Mouse (Mus musculus) small intestine, adult 2 months (tissue): ENCODE data around the gene Grpel1. TPM values are rescaled to one million over a fixed set of nuclear protein-coding genes. Genes with fewer than 3 reads are reported as not detected.
A peak's percentile ranks its signal among the peaks of the same experiment; 100 is the strongest.

Experiments
- H3K27ac ChIP-seq: fragments of 200-500 bp; 2 replicates; pipeline ENCODE4 v1.5.1; 2012; ENCODE audit warnings: low read depth, low read length, control low read depth, inconsistent platforms; ENCODE audit not compliant: insufficient read depth
- H3K27me3 ChIP-seq: fragments of 200-500 bp; 2 replicates; pipeline ENCODE4 v1.6.1; 2012; ENCODE audit warnings: mild to moderate bottlenecking, moderate library complexity, low read length, inconsistent platforms; ENCODE audit not compliant: control insufficient read depth, insufficient read depth
- H3K36me3 ChIP-seq: fragments of 200-500 bp; 2 replicates; pipeline ENCODE4 v1.6.1; 2012; ENCODE audit warnings: mild to moderate bottlenecking, low read length, control low read depth, inconsistent platforms; ENCODE audit not compliant: control insufficient read depth, insufficient read depth
- H3K4me1 ChIP-seq: fragments of 200-500 bp; 2 replicates; pipeline ENCODE4 v1.6.1; 2012; ENCODE audit warnings: low read length, inconsistent platforms, mixed read lengths; ENCODE audit not compliant: control insufficient read depth, insufficient read depth, insufficient read length
- H3K4me3 ChIP-seq: fragments of 200-500 bp; 2 replicates; pipeline ENCODE4 v1.5.1; 2012; ENCODE audit warnings: low read depth, mild to moderate bottlenecking, control low read depth, inconsistent platforms, low read length, moderate library complexity
- CTCF ChIP-seq: fragments of 200-500 bp; IDR thresholded peaks from 2 replicates; pipeline ENCODE4 v1.5.1; 2012; ENCODE audit warnings: low read depth, mild to moderate bottlenecking, control low read depth, inconsistent platforms, low read length, moderate library complexity, mixed read lengths; ENCODE audit not compliant: insufficient replicate concordance, insufficient read length; ENCODE audit errors: extremely low read depth
- POLR2A ChIP-seq: fragments of 200-500 bp; IDR thresholded peaks from 2 replicates; pipeline ENCODE4 v1.6.1; 2012; ENCODE audit warnings: low read depth, mild to moderate bottlenecking, control low read depth, inconsistent platforms, low read length, moderate library complexity
- WGBS: fragments of 180-500 bp; shearing (Covaris S2); methylation state at CpG from one replicate; pipeline ENCODE4 v1.1.7; 2018; 5-methylcytosine and 5-hydroxymethylcytosine counted together
- polyA plus RNA-seq: library from polyadenylated mRNA; depleted of rRNA; stranded (reverse); fragments of >200 nt; gene quantifications from 2 replicates; pipeline ENCODE4 v1.2.3, GENCODE M21; 2012

Gene Grpel1
- polyA plus RNA-seq, 1 experiment = 9.0 TPM

GRCm38 (mm10) chr5:36447872-36448271 is 16.9 kb upstream of the Grpel1 start:
- H3K36me3 ChIP-seq = no peaks in the 10 kb centered on the region
- H3K4me1 ChIP-seq = peaks cover 3% of the 10 kb centered on the region
- WGBS = 93% methylated on average over 12 of the region's 12 CpGs
- TF ChIP-seq CTCF = no peak
- TF ChIP-seq POLR2A = no peak
- no peak overlapping the region for H3K4me3 ChIP-seq
- no peaks in the 10 kb centered on the region for H3K27me3 ChIP-seq
- no peak overlapping the region for H3K27ac ChIP-seq

GRCm38 (mm10) chr5:36449710-36450358 is 15.0 kb upstream of the Grpel1 start:
- Histone ChIP-seq H3K27me3 (no peaks in the 10 kb centered on the region), H3K4me1 (peaks cover 3% of the 10 kb centered on the region), H3K4me3 (no peak overlapping the region), H3K36me3 (no peaks in the 10 kb centered on the region), H3K27ac (no peak overlapping the region)
- 71% methylated on average over 6 of the region's 6 CpGs for WGBS
- TF ChIP-seq POLR2A (no peak), CTCF (no peak)

- peaks cover 2% of the 10 kb centered on the region for H3K4me1 ChIP-seq
- H3K36me3 ChIP-seq = no peaks in the 10 kb centered on the region
- H3K4me3 ChIP-seq = no peak overlapping the region
- no peak overlapping the region for H3K27ac ChIP-seq
- 21% methylated on average over 9 of the region's 10 CpGs for WGBS
- no peaks in the 10 kb centered on the region for H3K27me3 ChIP-seq
- no peak for TF ChIP-seq CTCF
- no peak for TF ChIP-seq POLR2A
These were observed 13.7 kb upstream of the Grpel1 start for GRCm38 (mm10) chr5:36451119-36451518.

- no peak overlapping the region for H3K27ac ChIP-seq
- H3K4me3 ChIP-seq = no peak overlapping the region
- WGBS = 75% methylated on average over 10 of the region's 10 CpGs
- H3K27me3 ChIP-seq = no peaks in the 10 kb centered on the region
- H3K36me3 ChIP-seq = no peaks in the 10 kb centered on the region
- TF ChIP-seq CTCF = no peak
- TF ChIP-seq POLR2A = no peak
- no peaks in the 10 kb centered on the region; the same call in 1 of the 2 replicates for H3K4me1 ChIP-seq
These were observed 12.9 kb upstream of the Grpel1 start for GRCm38 (mm10) chr5:36451872-36452389.

GRCm38 (mm10) chr5:36452821-36453220 is 12.0 kb upstream of the Grpel1 start:
- Histone ChIP-seq H3K36me3 (no peaks in the 10 kb centered on the region), H3K27me3 (no peaks in the 10 kb centered on the region), H3K4me3 (no peak overlapping the region), H3K27ac (no peak overlapping the region), H3K4me1 (no peaks in the 10 kb centered on the region; the same call in 1 of the 2 replicates)
- TF ChIP-seq POLR2A = no peak
- TF ChIP-seq CTCF = no peak
- WGBS = 73% methylated on average over 6 of the region's 6 CpGs

- Histone ChIP-seq H3K27ac (no peak overlapping the region), H3K36me3 (no peaks in the 10 kb centered on the region), H3K4me3 (no peak overlapping the region), H3K4me1 (no peaks in the 10 kb centered on the region; the same call in 1 of the 2 replicates), H3K27me3 (no peaks in the 10 kb centered on the region)
- 81% methylated on average over 4 of the region's 4 CpGs for WGBS
- TF ChIP-seq CTCF = no peak
- no peak for TF ChIP-seq POLR2A
These were observed 7.1 kb upstream of the Grpel1 start for GRCm38 (mm10) chr5:36457706-36458105.

GRCm38 (mm10) chr5:36458926-36459325 is 5.9 kb upstream of the Grpel1 start:
- no peaks in the 10 kb centered on the region; the same call in 1 of the 2 replicates for H3K4me1 ChIP-seq
- H3K27ac ChIP-seq = no peak overlapping the region
- no peak overlapping the region for H3K4me3 ChIP-seq
- no peak for TF ChIP-seq POLR2A
- TF ChIP-seq CTCF = peak; percentile 70; the same call in 1 of the 2 replicates
- no peaks in the 10 kb centered on the region for H3K27me3 ChIP-seq
- WGBS = 8% methylated on average over 4 of the region's 4 CpGs
- H3K36me3 ChIP-seq = no peaks in the 10 kb centered on the region

GRCm38 (mm10) chr5:36460712-36461111 is 4.1 kb upstream of the Grpel1 start:
- WGBS = 82% methylated on average over 2 of the region's 2 CpGs
- no peak for TF ChIP-seq CTCF
- H3K4me3 ChIP-seq = no peak overlapping the region
- H3K27ac ChIP-seq = no peak overlapping the region
- no peaks in the 10 kb centered on the region for H3K27me3 ChIP-seq
- peaks cover 2% of the 10 kb centered on the region; the same call in 1 of the 2 replicates for H3K4me1 ChIP-seq
- H3K36me3 ChIP-seq = no peaks in the 10 kb centered on the region
